Comparison of ENCODE assay signal across 8 mouse cellular contexts in the genomic region with DNA sequence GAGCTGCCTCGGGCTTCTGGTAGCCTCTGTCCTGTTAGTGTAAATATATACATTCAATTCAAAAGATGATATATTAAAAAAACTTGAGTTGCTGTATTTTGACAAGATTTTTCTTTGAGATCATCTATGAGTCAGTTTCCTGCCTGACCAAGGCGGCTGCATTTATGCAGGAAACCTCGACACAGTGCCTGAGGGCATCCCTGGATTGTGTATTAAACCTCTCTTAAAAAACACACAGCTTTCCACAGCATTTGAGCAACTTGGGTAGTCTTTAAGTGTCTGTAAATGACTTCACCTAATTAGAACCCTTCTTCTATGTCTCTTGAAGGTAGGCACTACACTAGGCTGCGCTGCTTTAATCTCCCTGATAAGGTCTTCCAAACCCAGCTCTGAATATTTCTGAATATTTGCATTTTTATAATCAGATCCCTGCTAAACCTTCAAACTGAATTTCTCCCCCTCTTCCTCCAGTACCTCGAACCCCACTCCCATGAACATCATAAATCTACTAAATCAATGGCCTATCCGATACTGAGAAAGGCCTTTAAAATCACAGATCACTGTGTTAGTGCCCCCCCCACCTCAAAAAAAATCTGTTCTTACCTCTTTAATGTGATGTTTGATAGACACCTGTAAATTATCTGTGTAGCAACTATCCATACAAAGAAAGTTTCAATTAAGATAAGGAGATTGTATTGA. TPM values are rescaled to one million over a fixed set of nuclear protein-coding genes. Genes with fewer than 3 reads are reported as not detected.
A peak's percentile ranks its signal among the peaks of the same experiment; 100 is the strongest.
DNase-seq lines count a peak whose midpoint lies in the region; ATAC-seq lines count a peak whose summit lies in the region.
"Had no signal": no experiment of that assay in that cellular context is flagged by ENCODE, and none has a peak within 500 bp of the region (broad histone marks: within the 10 kb centered on the region; RNA-seq: fewer than 3 reads in every experiment).

No protein-coding gene starts in this region.

- no peak for ATAC-seq in intestine, embryonic 15.5 days
- ATAC-seq in intestine, embryonic 16.5 days = no peak
- no peak for ATAC-seq in midbrain, embryonic 13.5 days

- 0 out of 2 replicates have a peak overlapping the region, but pooled peaks have one; percentile 13 for H3K27ac ChIP-seq in intestine, embryonic 15.5 days
- H3K27ac ChIP-seq in intestine, embryonic 16.5 days (ENCODE audit: low read length) = no peak overlapping the region
- peak overlapping the region; percentile 86 for H3K27ac ChIP-seq in midbrain, embryonic 13.5 days
- H3K27ac ChIP-seq: liver, embryonic 14.5 days had no signal

- H3K27me3 ChIP-seq in intestine, embryonic 15.5 days (replicated peaks) = no peaks in the 10 kb centered on the region
- no peaks in the 10 kb centered on the region for H3K27me3 ChIP-seq in intestine, embryonic 16.5 days (replicated peaks; ENCODE audit: control insufficient read depth, insufficient read depth, low read length)
- no peaks in the 10 kb centered on the region for H3K27me3 ChIP-seq in midbrain, embryonic 13.5 days

- no peaks in the 10 kb centered on the region for H3K36me3 ChIP-seq in intestine, embryonic 15.5 days
- no peaks in the 10 kb centered on the region for H3K36me3 ChIP-seq in intestine, embryonic 16.5 days (ENCODE audit: control insufficient read depth, insufficient read depth, low read length)
- no peaks in the 10 kb centered on the region for H3K36me3 ChIP-seq in midbrain, embryonic 13.5 days

- no peak overlapping the region for H3K4me2 ChIP-seq in intestine, embryonic 15.5 days (replicated peaks)
- no peak overlapping the region for H3K4me2 ChIP-seq in intestine, embryonic 16.5 days (ENCODE audit: low read depth, low read length)
- peak overlapping the region; percentile 19; the same call in 1 of the 2 replicates for H3K4me2 ChIP-seq in midbrain, embryonic 13.5 days (replicated peaks)

- H3K4me3 ChIP-seq in intestine, embryonic 15.5 days (replicated peaks) = no peak overlapping the region
- no peak overlapping the region for H3K4me3 ChIP-seq in intestine, embryonic 16.5 days (ENCODE audit: low read length)
- H3K4me3 ChIP-seq in midbrain, embryonic 13.5 days (replicated peaks) = no peak overlapping the region

- H3K4me1 ChIP-seq in intestine, embryonic 15.5 days (replicated peaks) = peaks cover 10% of the 10 kb centered on the region
- H3K4me1 ChIP-seq in intestine, embryonic 16.5 days (ENCODE audit: control insufficient read depth, insufficient read depth, low read length) = peaks cover 14% of the 10 kb centered on the region
- H3K4me1 ChIP-seq in midbrain, embryonic 13.5 days (replicated peaks) = peaks cover 35% of the 10 kb centered on the region

- 48% methylated on average over 6 of the region's 6 CpGs for WGBS in intestine, embryonic 15.5 days
- WGBS in intestine, embryonic 16.5 days = 54% methylated on average over 6 of the region's 6 CpGs
- 30% methylated on average over 6 of the region's 6 CpGs for WGBS in midbrain, embryonic 13.5 days

- DNase-seq in CD4-positive helper T cell, adult 2 months (ENCODE audit: low read depth, low spot score) = peak; percentile 35
- peak; percentile 43 for DNase-seq in embryo, embryonic 10.5 days (ENCODE audit: low spot score)
- DNase-seq in lung, postnatal 10 days = no peak
- no peak for DNase-seq in spleen, postnatal 14 days (ENCODE audit: low spot score in 2 of 2)

- H3K9me3 ChIP-seq in intestine, embryonic 15.5 days = no peaks in the 10 kb centered on the region
- no peaks in the 10 kb centered on the region for H3K9me3 ChIP-seq in intestine, embryonic 16.5 days (ENCODE audit: control insufficient read depth, low read length)
- H3K9me3 ChIP-seq in midbrain, embryonic 13.5 days = no peaks in the 10 kb centered on the region

- no peak overlapping the region for H3K9ac ChIP-seq in intestine, embryonic 15.5 days
- no peak overlapping the region for H3K9ac ChIP-seq in intestine, embryonic 16.5 days (ENCODE audit: low read depth, low read length)
- no peak overlapping the region for H3K9ac ChIP-seq in midbrain, embryonic 13.5 days (replicated peaks)
- H3K9ac ChIP-seq: liver, embryonic 14.5 days had no signal

RNA-seq across cellular contexts. Expression of gene Arid5b, which starts 2.7 kb away (rescaled TPM):
- polyA plus RNA-seq in intestine, embryonic 15.5 days (2015; fragmentation: Nextera tagmentation; extraction: Ambion mirVana) = 27.2 and 29.0 TPM in 2 replicates
- 22.6 and 27.0 TPM in 2 replicates for polyA plus RNA-seq in intestine, embryonic 16.5 days (2015; fragmentation: Nextera tagmentation; extraction: Ambion mirVana)
- polyA plus RNA-seq in midbrain, embryonic 13.5 days (2015; fragmentation: Nextera tagmentation; extraction: Ambion mirVana) = 18.0 and 20.5 TPM in 2 replicates

Comparison
In these comparisons a context has a peak if more than half of its experiments do, and no peak if none do; other contexts are left out.
1. DNase-seq: peak in CD4-positive helper T cell, adult 2 months (single experiment) and embryo, embryonic 10.5 days (single experiment); none in lung, postnatal 10 days (single experiment) and spleen, postnatal 14 days (0 of 2).